Mouse (Mus musculus) MEL (cell line): ENCODE results near the gene Ndufs2. TPM values are rescaled to one million over a fixed set of nuclear protein-coding genes. Genes with fewer than 3 reads are reported as not detected.
"Not testable (repeated sequence)": the region's sequence is repeated elsewhere in the genome, so short reads cannot be mapped to it uniquely, and the experiment has no call there.

Source experiments
- DNase-seq: peaks from one replicate; pipeline ENCODE4 v3.0.0; 2011; ENCODE audit warnings: low read depth, low spot score
- H3K27ac ChIP-seq: 2 replicates; pipeline ENCODE4 v1.5.1; 2012; ENCODE audit warnings: low read depth, mild to moderate bottlenecking, control low read depth, low read length, moderate library complexity; ENCODE audit not compliant: control insufficient read depth
- H3K27me3 ChIP-seq, 2 experiments: fragments of 150-350 bp in 1 of 2; sonication (generic) in 1 of 2; 2 replicates each; pipeline ENCODE4 v1.6.1; 2012; ENCODE audit warnings: low read length in 2 of 2, mild to moderate bottlenecking in 2 of 2, improper control_type of control experiment in 1 of 2, moderate library complexity in 1 of 2; ENCODE audit not compliant: insufficient read depth in 2 of 2, control insufficient read depth in 1 of 2
- H3K36me3 ChIP-seq, 2 experiments: 2 replicates each; pipeline ENCODE4 v1.6.1; 2012 to 2014; ENCODE audit warnings: low read length in 2 of 2, improper control_type of control experiment in 1 of 2, inconsistent platforms in 1 of 2, mild to moderate bottlenecking in 1 of 2; ENCODE audit not compliant: insufficient read depth in 2 of 2, control insufficient read depth in 1 of 2
- H3K4me1 ChIP-seq, 2 experiments: fragments of 150-350 bp in 1 of 2; sonication (generic) in 1 of 2; 2 replicates each; pipeline ENCODE4 v1.6.1; 2012; ENCODE audit warnings: low read length in 2 of 2, improper control_type of control experiment in 1 of 2, mild to moderate bottlenecking in 1 of 2; ENCODE audit not compliant: insufficient read depth in 2 of 2, control insufficient read depth in 1 of 2
- H3K4me3 ChIP-seq, 2 experiments: fragments of 150-350 bp in 1 of 2; sonication (generic) in 1 of 2; 2 replicates each; pipeline ENCODE4 v1.5.1; 2012; ENCODE audit warnings: low read depth in 2 of 2, low read length in 2 of 2, mild to moderate bottlenecking in 2 of 2, moderate library complexity in 2 of 2, control low read depth in 1 of 2, improper control_type of control experiment in 1 of 2; ENCODE audit not compliant: control insufficient read depth in 1 of 2, insufficient read depth in 1 of 2
- H3K79me2 ChIP-seq: 2 replicates; pipeline ENCODE4 v1.6.1; 2012; ENCODE audit warnings: mild to moderate bottlenecking, low read length, moderate library complexity; ENCODE audit not compliant: control insufficient read depth, poor library complexity, insufficient read depth
- H3K9ac ChIP-seq: 2 replicates; pipeline ENCODE4 v1.6.1; 2012; ENCODE audit warnings: low read depth, mild to moderate bottlenecking, control low read depth, low read length, moderate library complexity; ENCODE audit not compliant: control insufficient read depth, poor library complexity, severe bottlenecking
- H3K9me3 ChIP-seq: fragments of 150-350 bp; sonication (generic); replicated peaks from 2 replicates; pipeline ENCODE4 v1.6.1; 2012; ENCODE audit warnings: mild to moderate bottlenecking, low read length, improper control_type of control experiment, moderate library complexity; ENCODE audit not compliant: insufficient read depth
- CHD1 ChIP-seq: IDR thresholded peaks from 2 replicates; pipeline ENCODE4 v1.6.1; 2012; ENCODE audit warnings: low read depth, mild to moderate bottlenecking, inconsistent platforms, low read length, improper control_type of control experiment
- CTCF ChIP-seq, 3 experiments: IDR thresholded peaks in 2 of 3; conservative IDR thresholded peaks in 1 of 3; 2 replicates each; pipeline ENCODE4 v1.5.1; 2011 to 2012; ENCODE audit warnings: low read length in 3 of 3, low read depth in 2 of 3, mild to moderate bottlenecking in 2 of 3, improper control_type of control experiment in 1 of 3, inconsistent platforms in 1 of 3, mixed read lengths in 1 of 3, moderate library complexity in 1 of 3; ENCODE audit not compliant: control insufficient read depth in 1 of 3, insufficient read depth in 1 of 3, poor library complexity in 1 of 3, severe bottlenecking in 1 of 3
- ELF1 ChIP-seq: IDR thresholded peaks from 2 replicates; pipeline ENCODE4 v1.6.1; 2014; ENCODE audit warnings: low read depth, mild to moderate bottlenecking, inconsistent platforms, low read length, improper control_type of control experiment, moderate library complexity
- GATA1 ChIP-seq: IDR thresholded peaks from 2 replicates; pipeline ENCODE4 v1.6.1; 2011; ENCODE audit warnings: low read depth, low read length, improper control_type of control experiment
- KAT2A ChIP-seq: conservative IDR thresholded peaks from 2 replicates; pipeline ENCODE4 v1.6.1; 2012; ENCODE audit warnings: low read depth, low read length, improper control_type of control experiment, inconsistent platforms
- MAX ChIP-seq: IDR thresholded peaks from 2 replicates; pipeline ENCODE4 v1.6.1; 2011; ENCODE audit warnings: low read length, improper control_type of control experiment
- MAZ ChIP-seq: IDR thresholded peaks from 2 replicates; pipeline ENCODE4 v1.6.1; 2012; ENCODE audit warnings: low read depth, mild to moderate bottlenecking, inconsistent platforms, low read length, improper control_type of control experiment
- MXI1 ChIP-seq: IDR thresholded peaks from 2 replicates; pipeline ENCODE4 v1.6.1; 2011; ENCODE audit warnings: mild to moderate bottlenecking, low read depth, low read length, improper control_type of control experiment
- NRF1 ChIP-seq: IDR thresholded peaks from 2 replicates; pipeline ENCODE4 v1.6.1; 2014; ENCODE audit warnings: low read depth, mild to moderate bottlenecking, inconsistent platforms, low read length, improper control_type of control experiment, moderate library complexity; ENCODE audit not compliant: poor library complexity, insufficient read depth, severe bottlenecking
- TBP ChIP-seq: IDR thresholded peaks from 2 replicates; pipeline ENCODE4 v1.8.0; 2011; ENCODE audit warnings: low read depth, low read length, improper control_type of control experiment
- UBTF ChIP-seq: IDR thresholded peaks from 2 replicates; pipeline ENCODE4 v1.6.1; 2012; ENCODE audit warnings: low read depth, mild to moderate bottlenecking, inconsistent platforms, low read length, improper control_type of control experiment, moderate library complexity, borderline replicate concordance; ENCODE audit not compliant: insufficient read depth
- ZC3H11A ChIP-seq: IDR thresholded peaks from 2 replicates; pipeline ENCODE4 v1.6.1; 2012; ENCODE audit warnings: low read depth, mild to moderate bottlenecking, inconsistent platforms, low read length, improper control_type of control experiment
- polyA plus RNA-seq, 2 experiments: library from polyadenylated mRNA; stranded (reverse) in 1 of 2; unstranded in 1 of 2; fragments of >175 nt in 1 of 2; fragments of >200 nt in 1 of 2; gene quantifications; 2 replicates each; pipeline versions ENCODE4 v1.2.1 to v1.2.4; 2012; ENCODE audit warnings: low replicate concordance in 2 of 2, low read depth in 1 of 2; ENCODE audit not compliant: insufficient read length in 2 of 2, insufficient read depth in 1 of 2, missing spikeins in 1 of 2
- total RNA-seq: library from RNA; depleted of rRNA; stranded (reverse); fragments of 300-350 nt; gene quantifications from 2 replicates; pipeline ENCODE4 v1.2.3, GENCODE M21; 2012

The Ndufs2 gene
- total and polyA plus RNA-seq, 3 experiments: 169 to 415 (median 292) TPM

GRCm38 (mm10) chr1:171245353-171245752 is 5.8 kb downstream of the Ndufs2 start:
- no peak overlapping the region for H3K9ac ChIP-seq
- TF ChIP-seq GATA1: no peak
- TF ChIP-seq CHD1: no peak
- TF ChIP-seq MXI1: no peak
- TF ChIP-seq ZC3H11A: no peak
- no peak for TF ChIP-seq MAX
- no peak for TF ChIP-seq KAT2A
- no peak for TF ChIP-seq TBP
- no peak for TF ChIP-seq ELF1
- TF ChIP-seq CTCF (IDR thresholded peaks at IDR 0.05 in 2 of 3, conservative IDR thresholded peaks at IDR 0.05 in 1 of 3; ENCODE audit: control insufficient read depth in 1 of 3, insufficient read depth in 1 of 3, low read depth in 2 of 3, low read length in 3 of 3, poor library complexity in 1 of 3, severe bottlenecking in 1 of 3): no peak
- TF ChIP-seq MAZ: no peak
- no peak for TF ChIP-seq NRF1
- peaks cover 2 to 12% of the 10 kb centered on the region in 2 experiments; a peak in 3 of 4 replicates for H3K36me3 ChIP-seq
- H3K4me3 ChIP-seq: no peak overlapping the region
- no peaks in the 10 kb centered on the region for H3K27me3 ChIP-seq
- no peak overlapping the region for H3K27ac ChIP-seq
- DNase-seq: no peak
- peaks cover 2 to 21% of the 10 kb centered on the region in 2 experiments; a peak in 3 of 4 replicates for H3K4me1 ChIP-seq
- peaks cover 11% of the 10 kb centered on the region for H3K79me2 ChIP-seq
- no peaks in the 10 kb centered on the region for H3K9me3 ChIP-seq

- DNase-seq, H3K27me3 ChIP-seq, H3K9ac ChIP-seq, H3K27ac ChIP-seq, H3K4me3 ChIP-seq, H3K9me3 ChIP-seq: not testable (repeated sequence)
- Histone ChIP-seq H3K4me1 (peaks cover 2 to 12% of the 10 kb centered on the region in 2 experiments; a peak in 3 of 4 replicates), H3K79me2 (peaks cover 11% of the 10 kb centered on the region), H3K36me3 (peaks cover 4 to 12% of the 10 kb centered on the region in 2 experiments; a peak in 3 of 4 replicates)
Measured at GRCm38 (mm10) chr1:171241952-171242351, 9.2 kb downstream of the Ndufs2 start.

DNA sequence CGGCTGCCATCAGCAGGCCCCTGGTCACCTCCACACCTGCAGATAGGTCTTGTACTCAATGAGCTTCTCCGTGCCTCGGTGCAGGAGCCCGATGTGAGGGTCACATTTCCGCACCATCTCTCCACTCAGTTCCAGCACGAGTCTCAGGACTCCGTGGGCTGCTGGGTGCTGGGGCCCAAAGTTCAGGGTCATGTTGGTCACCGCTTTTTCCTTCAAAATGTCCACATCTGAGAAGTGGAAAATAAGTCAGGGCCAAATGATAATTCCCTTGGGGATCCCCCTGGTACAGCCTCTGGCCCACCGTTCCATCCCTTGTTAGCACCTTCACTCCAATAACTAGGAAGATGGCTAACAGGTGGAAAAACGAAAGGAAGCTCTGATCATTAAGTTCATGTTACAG is 10.3 kb downstream of the Ndufs2 start:
- no peaks in the 10 kb centered on the region for H3K27me3 ChIP-seq
- TF ChIP-seq UBTF (no peak), CHD1 (no peak)
- H3K36me3 ChIP-seq: peaks cover 4 to 8% of the 10 kb centered on the region in 2 experiments; a peak in 3 of 4 replicates
- H3K4me3 ChIP-seq: no peak overlapping the region
- H3K4me1 ChIP-seq: peaks cover 0 to 6% of the 10 kb centered on the region in 2 experiments; a peak in 3 of 4 replicates
- H3K9me3 ChIP-seq: no peaks in the 10 kb centered on the region
- peaks cover 2% of the 10 kb centered on the region for H3K79me2 ChIP-seq
- DNase-seq: no peak
- H3K9ac ChIP-seq: no peak overlapping the region
- H3K27ac ChIP-seq: no peak overlapping the region
